Mouse (Mus musculus) stomach, postnatal 0 days (tissue): ENCODE data around the gene Defa21.
"Not testable (repeated sequence)": the region's sequence is repeated elsewhere in the genome, so short reads cannot be mapped to it uniquely, and the experiment has no call there.

Experiments used
- CTCF ChIP-seq: IDR thresholded peaks from 2 replicates; pipeline ENCODE4 v1.5.1; 2016; ENCODE audit warnings: antibody characterized with exemption, low read depth, mild to moderate bottlenecking, moderate library complexity
- EP300 ChIP-seq: optimal IDR thresholded peaks from 2 replicates; pipeline ENCODE3; 2016; ENCODE audit warnings: antibody characterized with exemption

- not testable (repeated sequence) for TF ChIP-seq CTCF, EP300
Measured at GRCm38 (mm10) chr8:21054747-21055146, 29.4 kb downstream of the Defa21 start, which contains the start of gene Defa23.
